Mouse (Mus musculus) adrenal gland, adult 18-20 months (tissue): ENCODE results near the gene Gpat3. TPM values are rescaled to one million over a fixed set of nuclear protein-coding genes. Genes with fewer than 3 reads are reported as not detected.

Experiments
- DNase-seq, 2 experiments: peaks; one replicate each; pipeline ENCODE4 v3.0.0; 2021 to 2022; ENCODE audit warnings: low spot score in 2 of 2
- total RNA-seq, 2 experiments: library from RNA; stranded (reverse); gene quantifications; 1 replicate in 1 of 2; 2 replicates in 1 of 2; pipeline ENCODE4 v1.2.3; 2021

Gpat3 gene
- total RNA-seq, 2 experiments from 2014 or later, result 13.0 to 23.4 TPM

GRCm38 (mm10) chr5:100856552-100856951 is 11.0 kb downstream of the Gpat3 start:
- no peak for DNase-seq

- peak; percentile 17 to 34 for DNase-seq
Observed at GRCm38 (mm10) chr5:100860417-100861053, 15.0 kb downstream of the Gpat3 start.

- DNase-seq, result no peak
Observed at GRCm38 (mm10) chr5:100861140-100861539, 15.6 kb downstream of the Gpat3 start.

GRCm38 (mm10) chr5:100861811-100862210 is 16.3 kb downstream of the Gpat3 start:
- DNase-seq, result peak in 1 of 2 experiments; percentile 27

GRCm38 (mm10) chr5:100863091-100863490 is 17.6 kb downstream of the Gpat3 start:
- DNase-seq, result no peak

- no peak for DNase-seq
Observed at GRCm38 (mm10) chr5:100864438-100864837, 18.9 kb downstream of the Gpat3 start.

- DNase-seq, result no peak
Observed at GRCm38 (mm10) chr5:100866183-100866582, 20.7 kb downstream of the Gpat3 start.

- no peak for DNase-seq
Observed at GRCm38 (mm10) chr5:100869197-100869895, 23.8 kb downstream of the Gpat3 start.

GRCm38 (mm10) chr5:100871987-100872386 is 26.5 kb downstream of the Gpat3 start:
- DNase-seq, result no peak

- DNase-seq, result no peak
Observed at GRCm38 (mm10) chr5:100874721-100875120, 29.2 kb downstream of the Gpat3 start.

GRCm38 (mm10) chr5:100875180-100875579 is 29.7 kb downstream of the Gpat3 start:
- no peak for DNase-seq

- no peak for DNase-seq
Observed at GRCm38 (mm10) chr5:100877021-100877420, 31.5 kb downstream of the Gpat3 start.

- no peak for DNase-seq
Observed at GRCm38 (mm10) chr5:100885216-100885615, 39.7 kb downstream of the Gpat3 start.

GRCm38 (mm10) chr5:100886331-100886988 is 40.9 kb downstream of the Gpat3 start:
- DNase-seq, result no peak

GRCm38 (mm10) chr5:100896199-100896598 is 50.7 kb downstream of the Gpat3 start:
- no peak for DNase-seq

GRCm38 (mm10) chr5:100899745-100900489 is 54.4 kb downstream of the Gpat3 start:
- no peak for DNase-seq

- DNase-seq, result no peak
Observed at GRCm38 (mm10) chr5:100901046-100901445, 55.5 kb downstream of the Gpat3 start.

GRCm38 (mm10) chr5:100908478-100908877 is 63.0 kb downstream of the Gpat3 start:
- DNase-seq, result no peak

GRCm38 (mm10) chr5:100908901-100909300 is 63.4 kb downstream of the Gpat3 start:
- DNase-seq, result no peak

GRCm38 (mm10) chr5:100909691-100910090 is 64.2 kb downstream of the Gpat3 start:
- no peak for DNase-seq

- DNase-seq, result no peak
Observed at GRCm38 (mm10) chr5:100911502-100912097, 66.1 kb downstream of the Gpat3 start.
